Comparison of ENCODE assay signal across 10 mouse cellular contexts in genomic region chr1:60196813-60197212, GRCm38 (mm10). TPM values are rescaled to one million over a fixed set of nuclear protein-coding genes. Genes with fewer than 3 reads are reported as not detected.
DNase-seq lines count a peak whose midpoint lies in the region; ATAC-seq and TF ChIP-seq lines count a peak whose summit lies in the region.
"Had no signal": no experiment of that assay in that cellular context is flagged by ENCODE, and none has a peak within 500 bp of the region (broad histone marks: within the 10 kb centered on the region; RNA-seq: fewer than 3 reads in every experiment).

No protein-coding gene starts in this region.

- H3K79me2 ChIP-seq in MEL (ENCODE audit: control insufficient read depth, insufficient read depth, low read length, poor library complexity), result no peaks in the 10 kb centered on the region

- no peak for DNase-seq in heart, postnatal 0 days (ENCODE audit: low spot score)
- DNase-seq in heart, postnatal 25 days (ENCODE audit: low spot score), result no peak
- DNase-seq in lung, postnatal 36 days, result peak; percentile 15
- DNase-seq in lung, adult 2 months, result no peak
- DNase-seq in MEL (ENCODE audit: low read depth, low spot score), result peak; percentile 23
- DNase-seq in mesoderm, embryonic 11.5 days (ENCODE audit: low read depth, low spot score), result peak; percentile 4
- no peak for DNase-seq in yolk sac, embryonic 10.5 days (ENCODE audit: low spot score)
- DNase-seq: adrenal gland, postnatal 10 days; gastrocnemius, postnatal 10 days had no signal

- H3K27me3 ChIP-seq in heart, postnatal 0 days (ENCODE audit: control insufficient read depth, insufficient read depth, low read length), result no peaks in the 10 kb centered on the region
- H3K27me3 ChIP-seq in MEL (ENCODE audit: control insufficient read depth in 1 of 2, insufficient read depth in 2 of 2, low read length in 2 of 2), result no peaks in the 10 kb centered on the region

- H3K36me3 ChIP-seq in heart, postnatal 0 days (replicated peaks; ENCODE audit: control insufficient read depth, insufficient read depth, low read length), result peaks cover 34% of the 10 kb centered on the region
- peaks cover 0 to 4% of the 10 kb centered on the region in 2 experiments; a peak in 2 of 4 replicates for H3K36me3 ChIP-seq in MEL (ENCODE audit: control insufficient read depth in 1 of 2, insufficient read depth in 2 of 2, low read length in 2 of 2)

- no peaks in the 10 kb centered on the region for H3K9me3 ChIP-seq in heart, postnatal 0 days (replicated peaks; ENCODE audit: control insufficient read depth, low read length)
- H3K9me3 ChIP-seq in MEL (replicated peaks; ENCODE audit: insufficient read depth, low read length), result no peaks in the 10 kb centered on the region

- peak; percentile 40 for TF ChIP-seq RAD21 in MEL (IDR thresholded peaks at IDR 0.05; ENCODE audit: low read depth, low read length)

- H3K9ac ChIP-seq in heart, postnatal 0 days (replicated peaks; ENCODE audit: low read depth, low read length), result no peak overlapping the region
- no peak overlapping the region for H3K9ac ChIP-seq in MEL (ENCODE audit: control insufficient read depth, low read depth, low read length, poor library complexity, severe bottlenecking)

- no peak overlapping the region for H3K27ac ChIP-seq in heart, postnatal 0 days (ENCODE audit: low read depth)
- H3K27ac ChIP-seq in MEL (ENCODE audit: control insufficient read depth, low read depth, low read length), result no peak overlapping the region

- WGBS in heart, postnatal 0 days, result 80% methylated on average over 3 of the region's 3 CpGs
- WGBS in lung, adult 2 months, result 78% methylated on average over 3 of the region's 3 CpGs

- no peak for ATAC-seq in heart, postnatal 0 days (ENCODE audit: insufficient read depth, low read depth)
- no peak for ATAC-seq in megakaryocyte, adult 5-6 weeks (ENCODE audit: poor library complexity, severe bottlenecking)

- no peak for TF ChIP-seq POLR2A in lung, adult 2 months (IDR thresholded peaks at IDR 0.05; ENCODE audit: borderline replicate concordance, extremely low read depth, low read depth, low read length)
- TF ChIP-seq POLR2A in MEL (IDR thresholded peaks at IDR 0.05; ENCODE audit: control insufficient read depth in 1 of 2, insufficient read depth in 1 of 2, low read depth in 1 of 2, low read length in 2 of 2, poor library complexity in 1 of 2), result no peak

- intact Hi-C loops in heart, postnatal 25 days (cut with DNase I), result no loop called here

- H3K4me1 ChIP-seq in heart, postnatal 0 days (ENCODE audit: control insufficient read depth, insufficient read depth), result no peaks in the 10 kb centered on the region
- H3K4me1 ChIP-seq in lung, adult 2 months (ENCODE audit: control insufficient read depth, insufficient read depth, low read length), result no peaks in the 10 kb centered on the region; the same call in 1 of the 2 replicates
- no peaks in the 10 kb centered on the region for H3K4me1 ChIP-seq in MEL (ENCODE audit: control insufficient read depth in 1 of 2, insufficient read depth in 2 of 2, low read length in 2 of 2)

- peak; percentile 20 for TF ChIP-seq CTCF in heart, postnatal 0 days (IDR thresholded peaks at IDR 0.05; ENCODE audit: low read depth)
- TF ChIP-seq CTCF in lung, adult 2 months (IDR thresholded peaks at IDR 0.05; ENCODE audit: insufficient read depth, low read length), result no peak
- peak; percentile 31 to 48 (median 36); a peak in 5 of 6 replicates for TF ChIP-seq CTCF in MEL (IDR thresholded peaks at IDR 0.05 in 2 of 3, conservative IDR thresholded peaks at IDR 0.05 in 1 of 3; ENCODE audit: control insufficient read depth in 1 of 3, insufficient read depth in 1 of 3, low read depth in 2 of 3, low read length in 3 of 3, poor library complexity in 1 of 3, severe bottlenecking in 1 of 3)

- H3K4me2 ChIP-seq in heart, postnatal 0 days (ENCODE audit: low read depth, low read length), result no peak overlapping the region

- H3K4me3 ChIP-seq in heart, postnatal 0 days (ENCODE audit: low read depth, low read length), result no peak overlapping the region
- H3K4me3 ChIP-seq in lung, adult 2 months (replicated peaks; ENCODE audit: extremely low read depth, low read depth, low read length), result no peak overlapping the region
- no peak overlapping the region for H3K4me3 ChIP-seq in MEL (ENCODE audit: control insufficient read depth in 1 of 2, insufficient read depth in 1 of 2, low read depth in 2 of 2, low read length in 2 of 2)

- TF ChIP-seq EP300 in heart, postnatal 0 days (IDR thresholded peaks at IDR 0.05; ENCODE audit: low read depth), result no peak
- TF ChIP-seq EP300 in MEL (IDR thresholded peaks at IDR 0.05; ENCODE audit: low read depth in 1 of 2, low read length in 2 of 2), result no peak

TF ChIP-seq in MEL, 35 proteins besides CTCF, POLR2A, EP300 and RAD21:
- TF ChIP-seq GABPA (IDR thresholded peaks at IDR 0.05; ENCODE audit: low read depth, low read length) (no peak), MYC (IDR thresholded peaks at IDR 0.05; ENCODE audit: low read depth, low read length) (no peak), ZMIZ1 (IDR thresholded peaks at IDR 0.05; ENCODE audit: low read depth, low read length) (no peak), MYB (IDR thresholded peaks at IDR 0.05; ENCODE audit: low read depth, low read length) (no peak), ZKSCAN1 (IDR thresholded peaks at IDR 0.05; ENCODE audit: low read depth, low read length) (no peak), MEF2A (IDR thresholded peaks at IDR 0.05; ENCODE audit: extremely low read depth, insufficient replicate concordance, low read depth, low read length, poor library complexity, severe bottlenecking) (no peak), NELFE (IDR thresholded peaks at IDR 0.05; ENCODE audit: low read depth, low read length) (no peak), CHD1 (IDR thresholded peaks at IDR 0.05; ENCODE audit: low read depth, low read length) (no peak), E2F4 (IDR thresholded peaks at IDR 0.05; ENCODE audit: borderline replicate concordance, low read depth, low read length) (no peak)
TF ChIP-seq in MEL: peak in this region for 0.

RNA-seq across cellular contexts. Expression of gene Nbeal1, which starts 16.4 kb away (rescaled TPM):
- total RNA-seq in heart, postnatal 0 days (2014; rRNA removed; ENCODE audit: low replicate concordance), result 19.8 and 28.1 TPM in 2 replicates
- 6.1 and 6.5 TPM in 2 replicates for polyA plus RNA-seq in heart, postnatal 0 days (2015; fragmentation: Nextera tagmentation; extraction: Ambion mirVana)
- 10 to 100 TPM; 46.8 to 53.2 TPM for total RNA-seq in heart, postnatal 25 days (2021)
- polyA plus RNA-seq in lung, adult 2 months (2012; rRNA removed), result 3.2 and 6.2 TPM in 2 replicates
- total RNA-seq in MEL (2012; rRNA removed), result 2.0 and 2.5 TPM in 2 replicates
- polyA plus RNA-seq in MEL (2012; ENCODE audit: insufficient read depth in 1 of 2, insufficient read length in 2 of 2, low read depth in 1 of 2, low replicate concordance in 2 of 2, missing spikeins in 1 of 2), result 1 to 10 TPM in 1 of 2 experiments, not detected in 1; 1.5 TPM
- 9.9 and 12.7 TPM in 2 replicates for total RNA-seq in megakaryocyte, adult 5-6 weeks (2015)
- total RNA-seq in megakaryocyte, adult 5-6 weeks (2017), result 8.5 and 13.1 TPM in 2 replicates

Comparison
In these comparisons a context has a peak if more than half of its experiments do, and no peak if none do; other contexts are left out.
1. DNase-seq: peak in lung, postnatal 36 days (single experiment), MEL (single experiment) and mesoderm, embryonic 11.5 days (single experiment); none in heart, postnatal 0 days (single experiment), heart, postnatal 25 days (single experiment), lung, adult 2 months (single experiment) and yolk sac, embryonic 10.5 days (single experiment).